Mouse (Mus musculus) ES-E14 (cell line): ENCODE measurements at regions not wholly inside any gene's neighbourhood (a gene's known extent, or its start where the extent isn't known, plus 50 kb on each side); places are given as distances from the start of the nearest gene placed in this dataset.

Experiments used
- DNase-seq: peaks from one replicate; pipeline ENCODE4 v3.0.0-alpha.2; 2013; ENCODE audit warnings: low read depth, low spot score
- H3K27ac ChIP-seq: 2 replicates; pipeline ENCODE4 v1.5.1; 2012; ENCODE audit warnings: low read depth, mild to moderate bottlenecking, low read length, moderate library complexity, mixed read lengths; ENCODE audit not compliant: poor library complexity, insufficient read depth, severe bottlenecking
- H3K36me3 ChIP-seq: 2 replicates; pipeline ENCODE4 v1.6.1; 2012; ENCODE audit warnings: mild to moderate bottlenecking, low read length, moderate library complexity, mixed read lengths; ENCODE audit not compliant: control insufficient read depth, poor library complexity, insufficient read depth, severe bottlenecking
- H3K4me1 ChIP-seq, 2 experiments: fragments of 150-350 bp in 1 of 2; sonication (generic) in 1 of 2; 2 replicates each; pipeline ENCODE4 v1.6.1; 2012; ENCODE audit warnings: low read length in 2 of 2, mild to moderate bottlenecking in 1 of 2, mixed read lengths in 1 of 2; ENCODE audit not compliant: control insufficient read depth in 2 of 2, insufficient read depth in 2 of 2, poor library complexity in 1 of 2
- H3K4me3 ChIP-seq, 2 experiments: fragments of 150-350 bp in 1 of 2; sonication (generic) in 1 of 2; 2 replicates each; pipeline ENCODE4 v1.5.1; 2012; ENCODE audit warnings: low read length in 2 of 2, low read depth in 1 of 2, mild to moderate bottlenecking in 1 of 2, mixed read lengths in 1 of 2; ENCODE audit not compliant: insufficient read depth in 1 of 2, poor library complexity in 1 of 2, severe bottlenecking in 1 of 2
- H3K9ac ChIP-seq: 2 replicates; pipeline ENCODE4 v1.6.1; 2012; ENCODE audit warnings: low read depth, mild to moderate bottlenecking, low read length, mixed read lengths; ENCODE audit not compliant: poor library complexity, insufficient read depth, severe bottlenecking
- H3K9me3 ChIP-seq: fragments of 150-350 bp; sonication (generic); 2 replicates; pipeline ENCODE4 v1.6.1; 2012; ENCODE audit warnings: low read depth, mild to moderate bottlenecking, low read length; ENCODE audit not compliant: control insufficient read depth, insufficient read depth
- CHD2 ChIP-seq: IDR thresholded peaks from 2 replicates; pipeline ENCODE4 v1.6.1; 2014; ENCODE audit warnings: mild to moderate bottlenecking, low read depth, low read length, inconsistent platforms
- HCFC1 ChIP-seq: IDR thresholded peaks from 2 replicates; pipeline ENCODE4 v1.6.1; 2012; ENCODE audit warnings: low read length, inconsistent platforms, borderline replicate concordance; ENCODE audit not compliant: insufficient read depth
- MAFK ChIP-seq: IDR thresholded peaks from 2 replicates; pipeline ENCODE4 v1.6.1; 2014; ENCODE audit warnings: mild to moderate bottlenecking, low read depth, low read length, inconsistent platforms; ENCODE audit not compliant: insufficient read depth
- ZC3H11A ChIP-seq: IDR thresholded peaks from 2 replicates; pipeline ENCODE4 v1.6.1; 2012; ENCODE audit warnings: low read depth, mild to moderate bottlenecking, inconsistent platforms, low read length, borderline replicate concordance
- ZNF384 ChIP-seq: IDR thresholded peaks from 2 replicates; pipeline ENCODE4 v1.6.1; 2012; ENCODE audit warnings: low read depth, low read length, inconsistent platforms
- in situ Hi-C, 2 experiments: fragments of 600-800 bp; cut with MboI; formaldehyde crosslinking; loops; one replicate each; pipeline ENCODE4 v1.15.1; 2025; ENCODE audit warnings: low sequenced_read_pairs in 2 of 2, inconsistent platforms in 1 of 2; ENCODE audit not compliant: unreplicated experiment in 2 of 2

GRCm38 (mm10) chr1:105110581-105111210 is 245.8 kb downstream of the Rnf152 start:
- TF ChIP-seq ZNF384 (no peak), ZC3H11A (no peak), CHD2 (no peak), MAFK (no peak), HCFC1 (no peak)
- H3K9me3 ChIP-seq: no peaks in the 10 kb centered on the region
- no peak for DNase-seq
- H3K9ac ChIP-seq: no peak overlapping the region
- no peak overlapping the region for H3K4me3 ChIP-seq
- H3K27ac ChIP-seq: no peak overlapping the region
- no peaks in the 10 kb centered on the region for H3K36me3 ChIP-seq
- no peaks in the 10 kb centered on the region for H3K4me1 ChIP-seq
- in situ Hi-C loops: no loop called here

GRCm38 (mm10) chr1:105107836-105108235 is 248.7 kb downstream of the Rnf152 start:
- in situ Hi-C loops: no loop called here
- DNase-seq: no peak
- Histone ChIP-seq H3K9ac (no peak overlapping the region), H3K4me1 (no peaks in the 10 kb centered on the region), H3K9me3 (no peaks in the 10 kb centered on the region), H3K27ac (no peak overlapping the region), H3K4me3 (no peak overlapping the region), H3K36me3 (no peaks in the 10 kb centered on the region)
- TF ChIP-seq HCFC1 (no peak), ZNF384 (no peak), CHD2 (no peak), MAFK (no peak), ZC3H11A (no peak)

GRCm38 (mm10) chr1:105107257-105107656 is 249.3 kb downstream of the Rnf152 start:
- DNase-seq: no peak
- H3K4me3 ChIP-seq: no peak overlapping the region
- in situ Hi-C loops: no loop called here
- H3K36me3 ChIP-seq: no peaks in the 10 kb centered on the region
- H3K9ac ChIP-seq: no peak overlapping the region
- no peak overlapping the region for H3K27ac ChIP-seq
- H3K4me1 ChIP-seq: no peaks in the 10 kb centered on the region
- TF ChIP-seq ZNF384: no peak
- no peak for TF ChIP-seq HCFC1
- TF ChIP-seq ZC3H11A: no peak
- TF ChIP-seq CHD2: no peak
- TF ChIP-seq MAFK: no peak
- no peaks in the 10 kb centered on the region for H3K9me3 ChIP-seq

- Histone ChIP-seq H3K9ac (no peak overlapping the region), H3K36me3 (no peaks in the 10 kb centered on the region), H3K4me1 (no peaks in the 10 kb centered on the region), H3K4me3 (no peak overlapping the region), H3K27ac (no peak overlapping the region), H3K9me3 (no peaks in the 10 kb centered on the region)
- no peak for DNase-seq
- in situ Hi-C loops: no loop called here
- TF ChIP-seq CHD2: no peak
- TF ChIP-seq ZNF384: no peak
- TF ChIP-seq MAFK: no peak
- TF ChIP-seq ZC3H11A: no peak
- TF ChIP-seq HCFC1: no peak
Measured at GRCm38 (mm10) chr1:105105211-105105610, 251.3 kb downstream of the Rnf152 start.

GRCm38 (mm10) chr1:105095091-105095490 is 261.4 kb downstream of the Rnf152 start:
- Histone ChIP-seq H3K4me1 (peaks cover 6 to 10% of the 10 kb centered on the region in 2 experiments), H3K4me3 (no peak overlapping the region), H3K36me3 (no peaks in the 10 kb centered on the region), H3K9me3 (no peaks in the 10 kb centered on the region), H3K9ac (no peak overlapping the region), H3K27ac (no peak overlapping the region)
- in situ Hi-C loops: no loop called here
- TF ChIP-seq MAFK (no peak), ZNF384 (no peak), CHD2 (no peak), HCFC1 (no peak), ZC3H11A (no peak)
- DNase-seq: no peak
